Mouse (Mus musculus) liver, embryonic 14.5 days (tissue): ENCODE data around the gene Fut2. TPM values are rescaled to one million over a fixed set of nuclear protein-coding genes. Genes with fewer than 3 reads are reported as not detected.

ENCODE experiments used
- ATAC-seq: fragments of 200-750 bp; cut with Nextera tagmentation; 2 replicates; pipeline ENCODE4 v1.8.0; 2017; ENCODE audit warnings: moderate number of reproducible peaks, mild to moderate bottlenecking, moderate library complexity; ENCODE audit not compliant: insufficient read depth
- DNase-seq, 3 experiments: peaks; one replicate each; pipeline ENCODE4 v3.0.0-alpha.2; 2012 to 2013; ENCODE audit warnings: low read depth in 3 of 3, low spot score in 3 of 3
- H3K27ac ChIP-seq: fragments of 300-500 bp; sonication (generic); 2 replicates; pipeline ENCODE4 v1.5.1; 2014; ENCODE audit warnings: moderate library complexity, mild to moderate bottlenecking, control low read depth, inconsistent platforms
- H3K27me3 ChIP-seq: fragments of 300-500 bp; sonication (generic); 2 replicates; pipeline ENCODE4 v1.6.1; 2014; ENCODE audit warnings: mild to moderate bottlenecking, low read length, moderate library complexity; ENCODE audit not compliant: control insufficient read depth, insufficient read depth
- H3K36me3 ChIP-seq: fragments of 300-500 bp; sonication (generic); replicated peaks from 2 replicates; pipeline ENCODE4 v1.6.1; 2014; ENCODE audit warnings: low read depth; ENCODE audit not compliant: control insufficient read depth, insufficient read depth
- H3K4me1 ChIP-seq, 2 experiments: fragments of 200-500 bp in 1 of 2; fragments of 300-500 bp in 1 of 2; sonication (generic) in 1 of 2; replicated peaks; 2 replicates each; pipeline ENCODE4 v1.6.1; 2012 to 2014; ENCODE audit warnings: antibody characterized with exemption in 1 of 2, inconsistent platforms in 1 of 2, low read length in 1 of 2; ENCODE audit not compliant: control insufficient read depth in 2 of 2, insufficient read depth in 2 of 2
- H3K4me2 ChIP-seq: fragments of 300-500 bp; sonication (generic); 2 replicates; pipeline ENCODE4 v1.6.1; 2014; ENCODE audit warnings: low read depth, mild to moderate bottlenecking, control low read depth, moderate library complexity
- H3K4me3 ChIP-seq, 2 experiments: fragments of 200-500 bp in 1 of 2; fragments of 300-500 bp in 1 of 2; sonication (generic) in 1 of 2; 2 replicates each; pipeline ENCODE4 v1.5.1; 2012 to 2014; ENCODE audit warnings: low read depth in 2 of 2, low read length in 2 of 2, mild to moderate bottlenecking in 2 of 2, control low read depth in 1 of 2, inconsistent platforms in 1 of 2, moderate library complexity in 1 of 2; ENCODE audit not compliant: insufficient read depth in 1 of 2
- H3K9ac ChIP-seq: fragments of 300-500 bp; sonication (generic); replicated peaks from 2 replicates; pipeline ENCODE4 v1.6.1; 2014; ENCODE audit warnings: mild to moderate bottlenecking, control low read depth, moderate library complexity
- H3K9me3 ChIP-seq: fragments of 300-500 bp; sonication (generic); 2 replicates; pipeline ENCODE4 v1.6.1; 2016; ENCODE audit warnings: low read length, mixed read lengths; ENCODE audit not compliant: control insufficient read depth
- CTCF ChIP-seq: IDR thresholded peaks from 2 replicates; pipeline ENCODE4 v1.5.1; 2016; ENCODE audit warnings: antibody characterized with exemption, low read depth, control low read depth
- EP300 ChIP-seq: IDR thresholded peaks from 2 replicates; pipeline ENCODE4 v1.6.1; 2016; ENCODE audit warnings: antibody characterized with exemption, low read depth
- WGBS: fragments of 180-500 bp; shearing (Covaris S2); extraction: QIAGEN DNeasy Blood & Tissue Kit; methylation state at CpG from one replicate; pipeline ENCODE4 v1.1.7; 2014; ENCODE audit not compliant: insufficient replicate concordance; 5-methylcytosine and 5-hydroxymethylcytosine counted together
- polyA plus RNA-seq, 2 experiments: library from polyadenylated mRNA; depleted of rRNA in 1 of 2; stranded (reverse) in 1 of 2; unstranded in 1 of 2; fragments of >200 nt; fragmentation: Nextera tagmentation in 1 of 2; extraction: Ambion mirVana in 1 of 2; gene quantifications; 2 replicates each; pipeline versions ENCODE4 v1.2.1 to v1.2.3; 2012 to 2014

Gene Fut2
- polyA plus RNA-seq, 2 experiments, result not detected

GRCm38 (mm10) chr7:45632499-45632898, 33.7 kb downstream of the Fut2 start:
- Histone ChIP-seq H3K9ac (no peak overlapping the region), H3K36me3 (no peaks in the 10 kb centered on the region), H3K4me3 (no peak overlapping the region), H3K9me3 (no peaks in the 10 kb centered on the region), H3K4me1 (no peaks in the 10 kb centered on the region; a peak in 2 of 4 replicates), H3K27ac (no peak overlapping the region), H3K27me3 (peaks cover 12% of the 10 kb centered on the region), H3K4me2 (no peak overlapping the region)
- no peak for TF ChIP-seq EP300
- TF ChIP-seq CTCF, result no peak
- DNase-seq, result no peak
- ATAC-seq, result no peak
- 45% methylated on average over 35 of the region's 35 CpGs for WGBS

DNA sequence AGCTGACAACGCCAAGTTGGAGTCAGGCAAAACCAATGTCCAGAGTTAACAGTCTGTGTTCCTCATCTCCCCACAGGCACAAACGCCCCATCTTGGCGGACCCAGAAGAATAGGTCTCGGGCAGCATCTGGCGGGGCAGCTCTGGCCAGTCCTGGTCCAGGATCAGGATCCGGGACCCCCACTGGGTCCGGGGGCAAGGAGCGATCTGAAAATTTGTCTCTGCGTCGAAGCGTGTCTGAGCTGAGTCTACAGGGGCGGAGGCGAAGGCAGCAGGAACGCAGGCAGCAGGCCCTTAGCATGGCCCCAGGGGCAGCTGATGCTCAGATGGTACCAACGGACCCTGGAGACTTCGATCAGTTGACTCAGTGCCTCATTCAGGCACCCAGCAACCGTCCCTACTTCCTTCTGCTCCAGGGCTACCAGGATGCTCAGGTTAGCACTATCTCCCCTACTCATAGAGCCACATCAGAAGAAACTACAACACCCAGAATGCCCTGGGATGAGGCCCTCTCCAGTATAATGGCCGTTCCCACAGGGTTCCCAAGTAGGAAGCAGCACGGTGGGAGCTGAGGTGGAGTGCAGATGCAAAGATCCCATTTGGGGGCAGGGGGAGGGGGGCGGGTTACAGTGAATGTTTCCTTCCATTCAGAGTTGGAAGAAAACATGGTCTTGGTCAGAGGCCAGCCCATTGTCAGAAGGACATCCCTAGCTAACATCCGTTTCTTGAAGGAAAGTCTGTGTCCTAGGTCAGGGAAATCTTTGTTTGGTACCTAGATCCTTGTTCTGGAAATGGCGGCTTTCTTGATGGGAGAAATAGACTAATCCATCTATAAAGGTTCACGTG, 35.9 kb downstream of the Fut2 start:
- no peaks in the 10 kb centered on the region; a peak in 1 of 4 replicates for H3K4me1 ChIP-seq
- no peaks in the 10 kb centered on the region for H3K9me3 ChIP-seq
- no peaks in the 10 kb centered on the region for H3K36me3 ChIP-seq
- no peak overlapping the region for H3K9ac ChIP-seq
- peaks cover 20% of the 10 kb centered on the region for H3K27me3 ChIP-seq
- TF ChIP-seq EP300, result no peak
- no peak for TF ChIP-seq CTCF
- no peak overlapping the region for H3K27ac ChIP-seq
- WGBS, result 70% methylated on average over 23 of the region's 23 CpGs
- H3K4me2 ChIP-seq, result no peak overlapping the region
- DNase-seq (no peak), ATAC-seq (no peak)
- H3K4me3 ChIP-seq, result no peak overlapping the region

GRCm38 (mm10) chr7:45628364-45629294, 37.6 kb downstream of the Fut2 start:
- Histone ChIP-seq H3K36me3 (no peaks in the 10 kb centered on the region), H3K27ac (no peak overlapping the region), H3K27me3 (peaks cover 20% of the 10 kb centered on the region), H3K4me1 (no peaks in the 10 kb centered on the region), H3K9me3 (no peaks in the 10 kb centered on the region), H3K4me2 (peak overlapping the region; percentile 63), H3K4me3 (peak overlapping the region; percentile 13 to 49), H3K9ac (peak overlapping the region; percentile 13; the same call in 1 of the 2 replicates)
- ATAC-seq (peak; percentile 73), DNase-seq (peak; percentile 43 to 56 (median 48))
- 2% methylated on average over 105 of the region's 105 CpGs for WGBS
- no peak for TF ChIP-seq EP300
- TF ChIP-seq CTCF, result peak; percentile 60

GRCm38 (mm10) chr7:45627261-45627660, 38.9 kb downstream of the Fut2 start, which contains the start of gene Rasip1:
Gene Rasip1 (plus strand): TSS chr7:45627488.
- no peak within 1 kb of the TSS for H3K27ac ChIP-seq

More at GRCm38 (mm10) chr7:45627261-45627660, 38.9 kb downstream of the Fut2 start, which contains the start of gene Rasip1:
- Histone ChIP-seq H3K9me3 (no peaks in the 10 kb centered on the region), H3K4me2 (peak within 1 kb of the TSS; percentile 63), H3K4me1 (no peaks in the 10 kb centered on the region), H3K36me3 (no peaks in the 10 kb centered on the region), H3K9ac (peak within 1 kb of the TSS; percentile 13; the same call in 1 of the 2 replicates), H3K27me3 (peaks cover 20% of the 10 kb centered on the region), H3K4me3 (peak within 1 kb of the TSS; percentile 13 to 49; a peak in 3 of 4 replicates)
- no peak for ATAC-seq
- TF ChIP-seq CTCF (no peak), EP300 (no peak)
- WGBS, result 31% methylated on average over 9 of the region's 9 CpGs
- no peak for DNase-seq
